Mouse (Mus musculus) stomach, embryonic 15.5 days (tissue): ENCODE measurements around the gene Zfp949. TPM values are rescaled to one million over a fixed set of nuclear protein-coding genes. Genes with fewer than 3 reads are reported as not detected.
"Not testable (repeated sequence)": the region's sequence is repeated elsewhere in the genome, so short reads cannot be mapped to it uniquely, and the experiment has no call there.

ENCODE experiments used
- ATAC-seq: fragments of 200-750 bp; cut with Nextera tagmentation; 2 replicates; pipeline ENCODE4 v1.8.0; 2017; ENCODE audit warnings: low read depth, moderate number of reproducible peaks, moderate TSS enrichment; ENCODE audit not compliant: insufficient read depth, low FRiP score
- H3K27ac ChIP-seq: fragments of 300-500 bp; sonication (generic); 2 replicates; pipeline ENCODE4 v1.5.1; 2015; ENCODE audit warnings: mild to moderate bottlenecking, inconsistent platforms
- H3K27me3 ChIP-seq: fragments of 300-500 bp; sonication (generic); replicated peaks from 2 replicates; pipeline ENCODE4 v1.6.1; 2015; ENCODE audit warnings: inconsistent platforms
- H3K36me3 ChIP-seq: fragments of 300-500 bp; sonication (generic); 2 replicates; pipeline ENCODE4 v1.6.1; 2015; ENCODE audit warnings: inconsistent platforms
- H3K4me1 ChIP-seq: fragments of 300-500 bp; sonication (generic); 2 replicates; pipeline ENCODE4 v1.6.1; 2015; ENCODE audit warnings: inconsistent platforms
- H3K4me2 ChIP-seq: fragments of 300-500 bp; sonication (generic); 2 replicates; pipeline ENCODE4 v1.6.1; 2015; ENCODE audit warnings: mild to moderate bottlenecking, inconsistent platforms
- H3K4me3 ChIP-seq: fragments of 300-500 bp; sonication (generic); replicated peaks from 2 replicates; pipeline ENCODE4 v1.5.1; 2015; ENCODE audit warnings: inconsistent platforms
- H3K9ac ChIP-seq: fragments of 300-500 bp; sonication (generic); 2 replicates; pipeline ENCODE4 v1.6.1; 2015; ENCODE audit warnings: inconsistent platforms
- H3K9me3 ChIP-seq: fragments of 300-500 bp; sonication (generic); 2 replicates; pipeline ENCODE4 v1.6.1; 2016; ENCODE audit warnings: inconsistent platforms
- WGBS: fragments of 180-500 bp; shearing (Covaris S2); methylation state at CpG from one replicate; pipeline ENCODE4 v1.1.7; 2015; 5-methylcytosine and 5-hydroxymethylcytosine counted together
- polyA plus RNA-seq: library from polyadenylated mRNA; unstranded; fragments of >200 nt; fragmentation: Nextera tagmentation; extraction: Ambion mirVana; gene quantifications from 2 replicates; pipeline ENCODE4 v1.2.1, GENCODE M21; 2015

The Zfp949 gene
- polyA plus RNA-seq, 1 experiment from 2014 or later: 10.1 TPM

GRCm38 (mm10) chr9:88546166-88546565, 1.7 kb upstream of the Zfp949 start:
- Histone ChIP-seq H3K4me3 (no peak overlapping the region), H3K9me3 (no peaks in the 10 kb centered on the region), H3K27me3 (no peaks in the 10 kb centered on the region), H3K4me2 (no peak overlapping the region), H3K27ac (no peak overlapping the region), H3K36me3 (no peaks in the 10 kb centered on the region), H3K4me1 (peaks cover 10% of the 10 kb centered on the region; the same call in 1 of the 2 replicates), H3K9ac (no peak overlapping the region)
- ATAC-seq: no peak
- 8% methylated on average over 2 of the region's 2 CpGs for WGBS

DNA sequence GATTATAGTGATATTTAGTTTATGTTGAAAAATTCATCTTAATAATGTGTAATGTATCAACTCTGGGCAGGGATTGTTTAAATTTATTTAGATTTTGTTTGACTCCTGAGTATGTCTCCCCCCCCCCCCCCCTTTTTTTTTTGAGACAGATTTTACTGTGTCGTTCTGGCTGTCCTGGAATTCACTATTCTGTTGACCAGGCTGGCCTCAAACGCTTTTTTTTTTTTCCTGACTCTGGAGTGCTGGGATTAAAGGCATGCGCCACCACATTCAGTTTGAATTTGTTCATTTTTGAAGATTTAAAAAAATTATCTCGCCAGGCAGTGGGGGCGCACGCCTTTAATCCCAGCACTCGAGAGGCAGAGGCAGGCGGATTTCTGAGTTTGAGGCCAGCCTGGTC, 1.2 kb upstream of the Zfp949 start:
- no peak overlapping the region for H3K9ac ChIP-seq
- 60% methylated on average over 8 of the region's 8 CpGs for WGBS
- H3K27me3 ChIP-seq: no peaks in the 10 kb centered on the region
- peaks cover 3% of the 10 kb centered on the region; the same call in 1 of the 2 replicates for H3K36me3 ChIP-seq
- peaks cover 10% of the 10 kb centered on the region; the same call in 1 of the 2 replicates for H3K4me1 ChIP-seq
- no peaks in the 10 kb centered on the region for H3K9me3 ChIP-seq
- no peak overlapping the region for H3K4me3 ChIP-seq
- no peak overlapping the region for H3K27ac ChIP-seq
- no peak overlapping the region for H3K4me2 ChIP-seq
- no peak for ATAC-seq

- H3K9ac ChIP-seq: no peak overlapping the region
- peak overlapping the region; percentile 89 for H3K4me3 ChIP-seq
- H3K27ac ChIP-seq: no peak overlapping the region
- 19% methylated on average over 7 of the region's 7 CpGs for WGBS
- H3K36me3 ChIP-seq: peaks cover 3% of the 10 kb centered on the region; the same call in 1 of the 2 replicates
- no peaks in the 10 kb centered on the region for H3K27me3 ChIP-seq
- no peaks in the 10 kb centered on the region for H3K9me3 ChIP-seq
- H3K4me1 ChIP-seq: peaks cover 10% of the 10 kb centered on the region; the same call in 1 of the 2 replicates
- peak overlapping the region; percentile 59 for H3K4me2 ChIP-seq
- peak; percentile 49; the same call in 1 of the 2 replicates for ATAC-seq
Observed at GRCm38 (mm10) chr9:88547270-88547669, 550 bp upstream of the Zfp949 start.

DNA sequence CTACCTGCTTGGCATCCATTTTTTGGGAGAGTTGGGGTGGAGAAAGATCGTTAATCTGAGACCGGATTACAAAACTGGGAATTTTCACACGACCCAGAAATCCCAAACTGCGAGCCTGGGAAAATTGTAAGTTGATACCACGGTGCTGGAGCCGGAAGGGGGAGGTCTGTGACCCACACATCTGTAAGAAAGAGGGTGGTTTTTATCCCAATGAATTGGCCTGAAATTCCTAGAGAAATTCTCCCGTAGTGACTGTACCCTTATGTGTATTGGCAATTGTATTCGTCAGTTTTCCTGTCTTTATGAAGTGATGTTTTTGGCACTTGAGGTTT, 760 bp downstream of the Zfp949 start:
- WGBS: 3% methylated on average over 8 of the region's 8 CpGs

DNA sequence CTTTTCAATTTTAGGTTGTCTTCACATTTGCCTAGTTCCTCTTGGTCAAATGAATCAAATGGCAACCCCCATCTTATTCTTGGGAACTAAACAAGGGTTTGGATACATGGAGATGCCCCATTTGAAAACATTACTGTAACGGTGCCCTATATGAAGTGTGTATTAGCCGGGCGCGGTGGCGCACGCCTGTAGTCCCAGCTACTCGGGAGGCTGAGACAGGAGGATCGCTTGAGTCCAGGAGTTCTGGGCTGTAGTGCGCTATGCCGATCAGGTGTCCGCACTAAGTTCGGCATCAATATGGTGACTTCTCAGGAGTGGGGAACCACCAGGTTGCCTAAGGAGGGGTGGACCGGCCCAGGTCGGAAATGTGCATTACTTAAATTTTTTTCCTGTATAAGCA, 5.3 kb downstream of the Zfp949 start:
- 97% methylated on average over 14 of the region's 14 CpGs for WGBS
- Histone ChIP-seq H3K36me3 (peaks cover 3% of the 10 kb centered on the region; the same call in 1 of the 2 replicates), H3K9ac (no peak overlapping the region), H3K27me3 (no peaks in the 10 kb centered on the region), H3K27ac (no peak overlapping the region), H3K4me2 (no peak overlapping the region), H3K9me3 (no peaks in the 10 kb centered on the region), H3K4me3 (no peak overlapping the region), H3K4me1 (peaks cover 10% of the 10 kb centered on the region; the same call in 1 of the 2 replicates)
- no peak for ATAC-seq

More for the DNA sequence above, 760 bp downstream of the Zfp949 start:
- peaks cover 3% of the 10 kb centered on the region; the same call in 1 of the 2 replicates for H3K36me3 ChIP-seq
- H3K9ac ChIP-seq: peak overlapping the region; percentile 58
- peak overlapping the region; percentile 89 for H3K4me3 ChIP-seq
- ATAC-seq: no peak
- H3K27me3 ChIP-seq: no peaks in the 10 kb centered on the region
- H3K9me3 ChIP-seq: no peaks in the 10 kb centered on the region
- H3K4me2 ChIP-seq: peak overlapping the region; percentile 59
- peak overlapping the region; percentile 83 for H3K27ac ChIP-seq
- H3K4me1 ChIP-seq: peaks cover 10% of the 10 kb centered on the region; the same call in 1 of the 2 replicates

DNA sequence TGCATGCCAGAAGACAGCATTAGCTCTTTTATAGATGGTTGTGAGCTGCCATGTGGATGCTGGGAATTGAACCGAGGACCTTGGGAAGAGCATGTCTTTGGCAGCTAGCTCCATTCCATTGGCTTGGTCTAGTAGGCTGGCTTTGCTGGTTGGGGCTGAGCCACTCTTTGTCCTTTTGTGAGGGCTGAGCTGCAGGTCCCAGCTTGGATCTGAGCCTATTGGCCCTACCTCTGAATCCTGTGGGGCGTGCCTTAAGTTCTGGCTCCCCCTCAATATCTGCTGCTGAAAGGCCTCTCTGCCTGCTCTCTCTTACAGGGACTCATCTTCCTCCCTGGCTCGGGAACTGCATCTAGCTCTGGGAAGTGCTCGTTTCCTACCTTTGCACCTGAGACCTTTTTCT, 10.3 kb downstream of the Zfp949 start:
- H3K9ac ChIP-seq: no peak overlapping the region
- H3K4me2 ChIP-seq: no peak overlapping the region
- no peak overlapping the region for H3K4me3 ChIP-seq
- ATAC-seq: no peak
- H3K27me3 ChIP-seq: no peaks in the 10 kb centered on the region
- peaks cover 13% of the 10 kb centered on the region for H3K36me3 ChIP-seq
- 83% methylated on average over 4 of the region's 4 CpGs for WGBS
- no peaks in the 10 kb centered on the region for H3K4me1 ChIP-seq
- H3K27ac ChIP-seq: no peak overlapping the region
- H3K9me3 ChIP-seq: no peaks in the 10 kb centered on the region

DNA sequence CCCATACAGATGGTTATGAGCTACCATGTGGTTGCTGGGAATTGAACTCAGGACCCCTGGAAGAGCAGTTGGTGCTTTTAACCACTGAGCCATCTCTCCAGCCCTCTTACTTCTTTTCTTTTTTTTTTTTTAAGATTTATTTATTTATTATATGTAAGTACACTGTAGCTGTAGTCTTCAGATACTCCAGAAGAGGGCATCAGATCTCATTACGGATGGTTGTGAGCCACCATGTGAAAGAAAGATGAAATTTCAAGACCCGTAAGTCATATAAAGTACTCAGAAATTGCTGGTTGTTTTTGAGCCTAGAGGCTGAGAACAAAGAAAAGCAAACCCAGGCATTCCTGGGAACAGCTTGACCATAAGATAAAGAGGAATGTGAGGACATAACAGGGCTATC, 13.7 kb downstream of the Zfp949 start:
- not testable (repeated sequence) for H3K27ac ChIP-seq, H3K4me1 ChIP-seq, H3K4me2 ChIP-seq, H3K4me3 ChIP-seq, H3K27me3 ChIP-seq, H3K9ac ChIP-seq, H3K9me3 ChIP-seq, ATAC-seq
- peaks cover 19% of the 10 kb centered on the region for H3K36me3 ChIP-seq
- WGBS: 88% methylated on average over 2 of the region's 2 CpGs

GRCm38 (mm10) chr9:88570471-88570870, 22.7 kb downstream of the Zfp949 start:
- not testable (repeated sequence) for ATAC-seq, H3K9me3 ChIP-seq, H3K9ac ChIP-seq, H3K27ac ChIP-seq, H3K4me1 ChIP-seq, H3K4me3 ChIP-seq, H3K27me3 ChIP-seq, H3K4me2 ChIP-seq
- WGBS: 98% methylated on average over 3 of the region's 3 CpGs
- H3K36me3 ChIP-seq: peaks cover 37% of the 10 kb centered on the region

- H3K4me3 ChIP-seq, ATAC-seq, H3K4me2 ChIP-seq, H3K4me1 ChIP-seq, H3K27me3 ChIP-seq, H3K27ac ChIP-seq, H3K9me3 ChIP-seq, H3K9ac ChIP-seq, H3K36me3 ChIP-seq: not testable (repeated sequence)
- WGBS: 79% methylated on average over 2 of the region's 2 CpGs
Observed at GRCm38 (mm10) chr9:88580591-88580990, 32.8 kb downstream of the Zfp949 start, which contains the start of gene Trim43a. Gene Trim43a, plus strand, starts transcription at chr9:88580891.

GRCm38 (mm10) chr9:88593708-88594107, 45.9 kb downstream of the Zfp949 start:
- H3K36me3 ChIP-seq: not testable (repeated sequence)

DNA sequence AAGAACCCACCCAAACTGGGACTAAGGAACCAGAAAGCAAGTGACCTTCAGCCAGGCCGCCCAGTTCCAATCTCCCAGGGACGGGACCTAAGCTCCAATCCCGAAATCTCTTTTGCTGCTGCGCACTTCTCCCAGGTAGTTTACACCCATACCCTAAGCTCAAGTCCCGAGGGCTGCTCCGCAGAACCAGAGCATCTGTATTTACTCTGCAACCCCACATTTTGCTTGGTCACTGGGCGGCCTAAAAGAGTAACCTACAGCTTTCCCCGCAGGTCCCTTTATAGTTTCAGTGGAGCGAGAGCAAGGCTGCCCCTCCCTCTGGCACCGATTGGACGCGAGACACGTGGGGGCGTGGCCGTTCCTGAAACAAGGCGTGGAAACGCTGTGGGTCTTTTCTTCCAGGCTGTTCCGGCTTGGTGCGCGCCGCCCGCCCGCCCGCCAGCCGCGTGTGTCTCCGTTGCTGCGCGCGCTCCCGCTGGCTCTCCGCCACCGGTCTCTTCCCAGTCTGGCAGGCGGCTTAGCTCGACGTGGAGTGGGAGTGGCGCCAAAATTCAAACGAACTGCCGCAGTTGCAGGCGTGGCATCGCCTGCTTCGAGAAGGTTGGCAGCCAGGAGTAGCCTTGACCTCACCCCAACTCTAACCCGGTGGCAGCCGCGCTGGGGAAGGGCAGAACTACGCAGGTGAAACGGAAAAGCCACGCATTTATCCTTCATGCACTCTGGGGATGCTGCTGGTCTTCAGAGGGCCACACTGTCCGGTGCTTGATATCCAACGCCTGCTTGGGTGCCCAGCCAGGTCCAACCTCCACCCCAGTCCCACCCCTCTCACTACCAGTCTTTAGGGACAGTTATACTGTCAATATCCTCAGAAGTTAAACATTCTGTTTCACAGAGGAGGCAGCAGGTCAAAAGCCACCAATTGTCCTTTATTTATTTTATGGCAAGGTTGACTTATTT, 51.7 kb downstream of the Zfp949 start:
- not testable (repeated sequence) for H3K36me3 ChIP-seq, H3K9ac ChIP-seq, H3K4me1 ChIP-seq, H3K9me3 ChIP-seq, H3K27me3 ChIP-seq, H3K27ac ChIP-seq
- H3K4me3 ChIP-seq: peak overlapping the region; percentile 39
- peak; percentile 98 for ATAC-seq
- H3K4me2 ChIP-seq: peak overlapping the region; percentile 62
- 2% methylated on average over 49 of the region's 50 CpGs for WGBS

More at GRCm38 (mm10) chr9:88593708-88594107, 45.9 kb downstream of the Zfp949 start:
- H3K27me3 ChIP-seq, ATAC-seq, H3K4me2 ChIP-seq, H3K9me3 ChIP-seq, H3K27ac ChIP-seq, H3K4me3 ChIP-seq, H3K9ac ChIP-seq, H3K4me1 ChIP-seq: not testable (repeated sequence)
- 74% methylated on average over 6 of the region's 6 CpGs for WGBS
